Mouse (Mus musculus) kidney, adult 2 months (tissue): Measurements from ENCODE around the gene Fam78a.

Experiments used
- CTCF ChIP-seq: fragments of 200-500 bp; conservative IDR thresholded peaks from 2 replicates; pipeline ENCODE4 v1.5.1; 2011; ENCODE audit warnings: low read depth, mild to moderate bottlenecking, control low read depth, low read length, moderate library complexity, mixed read lengths; ENCODE audit not compliant: insufficient read depth, insufficient read length
- POLR2A ChIP-seq: fragments of 200-500 bp; IDR thresholded peaks from one replicate; pipeline ENCODE4 v1.6.1; 2011; ENCODE audit warnings: low read depth, low read length, control low read depth

- no peak for TF ChIP-seq POLR2A
- TF ChIP-seq CTCF: no peak
Observed at GRCm38 (mm10) chr2:32062626-32063410, 21.8 kb downstream of the Fam78a start.
